Mouse (Mus musculus): ENCODE results near the gene Armc7. TPM values are rescaled to one million over a fixed set of nuclear protein-coding genes. Genes with fewer than 3 reads are reported as not detected.
"Not testable (repeated sequence)": the region's sequence is repeated elsewhere in the genome, so short reads cannot be mapped to it uniquely, and the experiment has no call there.

Gene Armc7
- polyA plus RNA-seq, 1 experiment, result 7.0 TPM

DNA sequence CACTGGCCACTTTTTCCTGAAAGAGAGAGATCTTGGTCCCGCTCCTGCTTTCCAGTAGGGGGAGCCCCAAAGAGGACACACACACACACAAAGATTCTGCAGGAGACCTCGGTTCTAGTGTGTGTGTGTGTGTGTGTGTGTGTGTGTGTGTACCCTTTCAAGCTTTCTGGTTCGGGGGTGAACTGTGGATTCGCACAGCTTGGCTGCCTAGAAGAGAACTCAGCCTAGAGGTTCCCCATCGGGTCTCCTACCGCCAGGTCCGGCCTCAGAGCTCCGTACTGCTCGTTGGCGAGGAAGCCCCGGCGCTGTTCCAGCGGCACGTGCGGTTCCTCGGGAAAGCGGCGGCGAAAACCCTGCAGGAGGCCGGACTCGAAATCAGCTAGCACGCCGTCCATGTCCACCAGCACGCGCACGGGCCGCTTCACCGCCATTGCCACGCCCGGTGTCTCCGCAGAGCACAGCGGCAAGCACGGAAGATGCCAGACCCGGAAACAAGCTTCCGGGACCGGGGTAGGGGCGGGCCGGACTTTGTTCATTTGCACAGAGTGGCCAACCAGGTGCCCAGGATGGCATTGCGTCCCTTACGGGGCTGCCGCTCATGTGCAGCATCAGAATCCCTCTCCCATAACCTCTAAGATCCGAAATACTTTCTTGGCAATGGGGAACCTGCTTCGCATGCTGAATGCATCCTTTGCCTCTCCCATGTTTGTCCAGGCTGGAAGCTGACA is 16.1 kb downstream of the Armc7 start, which contains the start of gene Nt5c:
Gene Nt5c (minus strand): TSS at position 507 of the 728 bp plus-strand sequence.
- peak; percentile 73 for DNase-seq (ENCODE audit: low spot score)

DNA sequence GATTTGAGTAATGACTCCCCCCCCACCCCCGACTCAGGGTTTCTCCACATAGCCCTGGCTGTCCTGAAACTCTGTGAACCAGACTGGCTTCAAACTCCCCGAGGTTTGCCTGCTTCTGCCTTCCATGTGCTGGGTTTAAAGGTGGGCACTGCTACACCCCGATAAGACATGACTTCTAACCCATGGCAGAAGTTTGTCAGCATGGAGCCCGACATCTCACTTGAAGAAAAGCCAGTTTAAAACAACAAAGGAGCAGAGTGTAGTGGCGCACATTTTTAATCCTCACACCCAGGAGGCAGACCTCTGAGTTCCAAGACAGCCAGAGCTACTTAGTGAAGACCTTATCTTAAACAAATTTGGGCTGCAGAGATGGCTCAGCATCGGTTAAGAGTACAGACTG is 16.9 kb downstream of the Armc7 start:
- DNase-seq (ENCODE audit: low spot score), result no peak

DNA sequence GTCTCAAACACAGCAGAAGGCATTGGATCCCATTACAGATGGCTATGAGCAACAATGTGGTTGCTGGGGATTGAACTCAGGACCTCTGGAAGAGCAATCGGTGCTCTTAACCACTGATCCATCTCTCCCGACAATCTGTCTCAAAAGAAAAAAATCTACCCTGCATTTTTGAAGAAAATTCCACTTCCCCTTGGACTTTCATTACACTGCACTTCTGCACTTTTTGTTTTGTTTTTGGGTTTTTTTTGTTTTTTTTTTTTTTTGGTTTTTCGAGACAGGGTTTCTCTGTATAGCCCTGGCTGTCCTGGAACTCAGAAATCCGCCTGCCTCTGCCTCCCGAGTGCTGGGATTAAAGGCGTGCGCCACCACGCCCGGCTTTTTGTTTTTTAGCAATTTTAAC is 21.1 kb downstream of the Armc7 start:
- not testable (repeated sequence) for DNase-seq (ENCODE audit: low spot score)

DNA sequence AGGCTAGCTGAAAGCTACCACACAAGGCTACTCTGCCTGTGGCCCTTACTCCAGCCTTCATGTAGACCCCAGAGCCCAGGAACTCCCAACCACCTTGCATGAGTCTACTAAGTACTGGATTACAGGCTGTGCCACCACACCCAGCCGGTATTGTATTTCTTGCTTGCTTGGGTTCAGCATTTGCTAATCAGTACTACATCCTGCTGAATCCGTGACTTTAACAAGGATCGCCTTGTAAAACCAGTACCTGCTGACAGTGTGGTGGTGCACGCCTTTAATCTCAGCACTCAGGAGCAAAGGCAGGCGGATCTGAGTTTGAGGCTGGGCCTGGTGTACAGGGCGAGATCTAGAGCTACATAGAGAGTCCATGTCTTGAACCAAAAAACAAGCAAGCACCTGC is 27.2 kb downstream of the Armc7 start:
- no peak for DNase-seq (ENCODE audit: low spot score)

DNA sequence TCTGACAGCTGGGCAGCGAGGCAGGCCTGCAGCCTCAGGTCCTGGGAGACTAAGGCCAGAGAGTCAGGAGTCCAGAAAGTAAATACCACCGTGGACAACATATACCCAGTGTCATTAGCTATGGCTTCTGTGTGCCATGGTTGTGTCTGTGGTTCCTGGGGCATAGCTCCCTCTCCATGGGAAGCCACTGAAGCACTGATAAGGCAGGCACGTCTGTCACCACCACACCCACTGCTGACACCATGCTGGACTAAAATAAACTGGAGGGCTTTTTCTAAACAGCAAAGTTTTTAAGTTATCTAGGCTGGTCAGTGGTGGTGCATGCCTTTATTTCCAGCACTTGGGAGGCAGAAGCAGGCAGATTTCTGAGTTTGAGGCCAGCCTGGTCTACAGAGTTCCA is 31.1 kb downstream of the Armc7 start:
- no peak for DNase-seq (ENCODE audit: low spot score)

DNA sequence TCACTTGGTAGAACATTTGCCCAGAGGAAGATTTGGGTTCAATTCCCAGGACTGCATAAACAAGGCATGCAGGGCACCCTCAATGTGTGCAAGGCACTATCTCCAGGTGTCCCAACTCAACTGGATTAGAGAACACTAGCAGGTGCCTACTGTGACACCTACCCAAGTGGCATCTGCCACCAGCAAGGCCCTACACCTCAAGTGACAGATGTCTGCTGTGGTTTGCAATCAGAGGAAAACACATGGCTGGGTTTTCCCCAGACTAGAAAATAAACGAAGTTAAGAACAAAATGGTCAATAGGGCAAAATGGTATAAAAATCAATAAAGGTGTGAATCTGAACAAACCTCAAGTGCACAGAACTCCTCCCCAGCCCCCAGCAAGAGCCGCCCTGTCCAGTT is 32.6 kb downstream of the Armc7 start:
- DNase-seq (ENCODE audit: low spot score), result no peak

DNA sequence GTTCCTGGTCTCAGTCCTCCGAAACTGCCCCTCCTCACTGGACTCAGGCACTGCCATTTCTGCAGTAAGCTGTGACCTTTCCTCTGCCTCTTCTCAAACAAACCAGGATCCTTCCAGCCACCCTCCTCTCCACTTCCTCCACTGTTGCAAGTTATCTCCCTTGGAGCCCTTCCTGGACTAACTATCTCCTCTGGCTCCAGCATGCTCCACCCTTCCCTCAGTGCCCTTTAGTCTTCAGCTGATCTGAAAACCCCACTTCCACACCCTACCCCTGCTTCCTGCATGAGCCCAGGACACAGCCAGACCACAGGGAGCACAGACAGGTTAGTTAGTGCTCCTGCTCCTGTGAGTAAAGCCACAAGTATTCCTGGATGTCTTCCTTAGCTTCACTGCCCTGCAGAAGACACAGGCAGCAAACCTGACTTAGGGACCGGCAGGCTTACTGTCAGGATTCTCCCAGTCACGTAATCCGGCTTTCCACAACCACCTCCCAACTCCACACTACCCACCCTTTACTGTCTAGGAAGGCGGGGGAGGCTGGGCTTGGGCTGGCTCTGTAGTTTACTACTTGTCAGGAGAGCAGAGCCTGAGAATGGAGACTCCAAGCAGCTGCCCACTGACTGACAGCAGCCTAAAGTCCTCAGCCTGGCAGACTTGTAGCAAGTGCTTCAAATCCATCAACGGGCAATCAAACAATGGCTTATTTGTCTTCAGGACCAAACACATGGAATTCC is 34.5 kb downstream of the Armc7 start:
- no peak for DNase-seq (ENCODE audit: low spot score)

DNA sequence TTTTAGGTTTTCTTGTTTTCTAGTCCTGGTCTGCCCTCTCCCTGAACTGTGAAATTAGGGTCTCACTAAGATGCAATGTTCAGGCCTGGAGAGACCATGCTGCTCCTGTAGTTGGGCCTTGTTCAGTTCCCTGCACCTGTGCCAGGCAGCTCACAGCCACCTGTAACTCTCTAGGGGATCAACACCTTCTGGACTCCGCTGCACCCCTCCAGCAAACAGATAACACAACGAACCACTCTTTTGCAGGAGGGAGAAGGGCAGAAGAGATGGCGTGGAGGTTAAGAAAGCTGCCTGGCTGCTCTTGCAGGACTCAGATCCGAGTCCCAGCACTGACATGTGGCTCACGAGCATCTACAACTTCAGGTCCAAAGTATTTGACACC is 35.0 kb downstream of the Armc7 start:
- DNase-seq (ENCODE audit: low spot score), result no peak

DNA sequence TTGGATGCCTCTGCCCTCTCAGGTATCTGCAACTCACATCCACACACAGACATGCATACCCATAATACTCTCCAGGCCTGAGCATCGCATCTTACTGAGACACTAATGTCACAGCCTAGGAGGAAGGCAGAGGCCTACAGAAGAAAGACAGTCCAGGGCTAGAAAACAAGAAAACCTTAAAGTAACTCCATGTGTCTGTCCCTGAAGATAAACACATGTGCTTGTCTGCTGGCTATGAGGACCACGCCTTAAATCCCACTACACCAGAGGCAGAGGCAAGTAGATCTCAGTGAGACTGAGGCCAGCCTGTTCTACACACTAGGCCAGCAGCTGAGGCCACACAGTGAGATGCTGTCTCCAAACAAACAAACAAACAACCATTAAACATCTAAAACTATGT is 35.7 kb downstream of the Armc7 start:
- DNase-seq (ENCODE audit: low spot score), result no peak

DNA sequence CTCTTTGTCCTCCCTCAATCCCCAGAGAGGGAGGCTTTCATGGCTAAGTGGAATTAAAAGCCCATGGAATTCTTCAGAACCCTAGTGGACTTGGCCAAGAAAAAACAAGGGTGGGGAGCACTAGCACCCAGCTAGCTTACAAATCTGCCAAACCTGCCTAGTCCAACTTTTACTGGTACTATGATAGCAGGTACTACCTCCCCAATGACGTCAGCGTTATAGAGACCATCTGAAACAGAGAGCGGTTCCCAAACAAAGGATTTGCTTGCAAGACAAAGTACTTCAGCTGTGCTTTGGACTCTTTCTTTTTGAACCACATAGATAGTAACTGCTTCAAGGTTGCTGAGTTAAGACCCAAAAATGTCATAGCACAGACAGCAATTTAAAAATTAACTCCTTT is 36.5 kb downstream of the Armc7 start:
- no peak for DNase-seq (ENCODE audit: low spot score)

DNA sequence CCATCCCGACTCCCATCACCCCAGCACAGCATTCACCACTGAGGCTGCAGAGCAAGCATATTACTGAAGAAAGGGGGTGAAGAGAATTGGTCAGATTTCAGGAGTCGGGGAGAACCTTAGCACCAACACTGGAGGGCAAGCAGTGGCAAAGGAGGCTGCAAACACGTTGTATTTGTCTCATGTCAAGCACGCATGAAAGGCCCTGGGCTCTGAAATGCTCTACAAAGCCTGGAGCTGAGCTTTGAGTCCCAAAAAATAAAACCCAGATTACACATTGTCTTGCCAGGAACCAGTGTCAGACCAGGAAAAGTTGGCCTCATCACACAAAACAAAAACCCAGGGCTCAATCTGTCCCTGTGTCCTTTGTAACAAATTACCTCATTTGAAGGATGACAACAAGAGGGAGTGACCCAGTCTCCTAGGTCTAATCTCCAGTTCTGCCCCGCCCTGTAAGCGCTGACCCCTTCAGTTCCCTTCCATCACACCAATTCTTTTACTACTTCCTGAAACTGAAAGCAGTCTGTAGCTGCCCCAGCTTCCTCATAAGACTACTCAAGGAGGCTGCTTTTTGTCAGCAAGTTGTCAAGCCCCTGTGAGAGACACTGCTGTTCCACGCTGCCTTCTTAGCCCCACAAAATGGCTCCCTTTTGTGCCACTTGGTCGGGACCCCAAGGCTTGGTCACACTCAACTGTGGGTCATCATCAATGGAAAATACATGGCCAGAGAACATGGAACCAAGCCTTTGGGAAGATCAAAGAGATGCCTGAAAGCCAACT is 37.1 kb downstream of the Armc7 start:
- no peak for DNase-seq (ENCODE audit: low spot score)

DNA sequence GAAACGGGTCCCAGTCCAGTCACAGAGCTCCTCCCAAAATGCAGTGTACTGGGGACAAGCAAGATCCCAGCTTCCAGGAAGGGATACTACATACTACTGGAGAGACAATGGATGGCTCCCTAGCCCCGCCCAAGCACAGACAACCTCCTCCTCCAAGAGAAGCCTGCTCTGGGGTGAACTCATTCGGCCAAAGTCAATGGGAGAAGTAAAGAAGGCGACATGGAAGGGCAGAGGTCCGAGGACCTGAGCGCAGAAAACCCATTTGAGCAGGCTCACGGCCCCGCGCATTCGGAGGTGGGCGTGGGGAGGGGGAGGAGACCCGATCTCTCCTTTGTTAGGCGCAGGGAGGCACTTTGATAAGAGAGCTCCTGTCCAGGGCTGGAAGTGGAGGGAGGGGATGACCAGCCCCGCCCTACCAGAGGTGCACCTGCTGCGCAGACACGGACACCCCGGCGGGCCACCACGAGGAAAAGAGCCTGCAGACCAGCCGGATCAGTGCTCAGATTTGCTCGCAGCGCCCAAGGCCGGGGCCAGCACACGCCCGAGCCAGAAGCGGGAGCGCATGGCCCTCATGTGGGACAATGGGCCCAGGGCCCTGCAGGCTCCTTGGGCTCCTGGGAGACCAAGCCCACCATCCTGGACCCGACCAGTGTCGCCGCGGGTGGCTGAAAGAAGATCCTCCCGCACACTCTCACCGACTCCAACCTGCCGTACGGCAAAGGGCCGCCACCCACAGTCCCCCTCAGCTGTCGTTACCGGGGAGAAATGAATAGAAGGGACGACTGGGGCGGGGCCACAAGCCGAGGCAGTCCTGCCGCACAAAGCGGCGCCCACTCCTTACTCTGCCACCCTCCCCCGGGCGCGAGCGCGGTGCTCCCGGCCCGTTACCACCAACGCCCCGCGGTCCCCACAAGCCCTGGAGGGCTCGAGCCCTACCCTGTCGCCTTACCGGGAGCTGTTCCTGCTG is 38.1 kb downstream of the Armc7 start:
- peak; percentile 47 for DNase-seq (ENCODE audit: low spot score)

DNA sequence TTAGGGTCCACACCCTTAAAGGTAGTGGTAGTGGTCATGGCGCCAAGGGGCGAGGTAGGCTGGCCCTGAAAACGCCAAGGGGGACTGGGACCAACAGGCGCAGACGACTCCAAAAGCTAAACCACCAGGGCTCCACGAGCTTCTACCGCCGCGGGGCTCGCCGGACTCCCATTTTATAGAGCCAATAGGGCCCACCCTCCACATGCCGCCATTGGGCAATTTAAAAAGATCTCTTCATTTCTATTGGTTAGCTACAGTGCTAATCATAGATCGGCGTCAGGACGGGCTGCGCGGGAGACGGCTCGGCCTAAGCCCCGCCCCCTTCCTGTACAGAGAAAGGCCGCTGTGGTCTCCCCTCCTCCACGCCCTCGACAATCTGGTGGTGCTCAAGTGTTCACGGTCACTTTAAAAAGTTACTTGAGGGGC is 38.8 kb downstream of the Armc7 start, which contains the start of gene Jpt1:
Gene Jpt1 (minus strand): TSS at position 150 of the 426 bp plus-strand sequence.
- DNase-seq (ENCODE audit: low spot score), result peak; percentile 97

DNA sequence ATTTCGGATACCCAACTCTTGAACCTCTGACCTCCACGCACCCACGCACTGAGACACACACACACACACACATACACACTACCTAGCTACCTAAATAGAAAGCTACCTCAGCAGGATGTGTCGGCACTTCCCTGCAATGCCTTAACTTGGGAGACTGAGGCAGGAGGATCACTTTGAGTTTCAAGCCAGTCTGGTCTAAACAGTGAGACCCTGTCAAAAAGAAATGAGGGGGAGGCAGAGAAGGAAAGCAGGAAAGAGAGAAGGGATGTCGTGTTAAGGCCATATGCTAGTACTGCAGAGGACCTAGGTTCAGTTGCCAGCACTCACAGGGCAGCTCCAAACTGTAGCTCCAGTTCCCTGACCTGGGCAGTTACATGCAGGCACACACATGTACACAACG is 39.6 kb downstream of the Armc7 start:
- no peak for DNase-seq (ENCODE audit: low spot score)

DNA sequence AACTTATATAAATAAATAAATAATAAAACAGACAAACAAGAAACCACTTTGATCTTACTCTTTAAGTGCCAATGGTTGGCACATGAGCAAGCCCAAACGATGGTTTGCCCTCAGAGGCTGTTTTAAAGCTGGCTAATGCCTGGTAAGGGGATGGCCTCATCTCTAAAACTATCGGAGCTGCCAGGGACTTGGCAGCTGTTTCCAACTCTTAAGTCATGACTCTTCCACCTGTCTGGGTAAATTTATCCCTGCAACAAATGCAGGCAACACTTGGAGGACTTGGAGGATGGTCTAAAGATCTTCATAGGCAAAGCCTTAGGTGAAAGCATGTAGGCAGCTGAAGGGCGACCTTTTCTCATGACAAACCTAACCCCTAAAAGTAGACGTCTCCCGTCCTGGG is 41.5 kb downstream of the Armc7 start:
- no peak for DNase-seq (ENCODE audit: low spot score)

DNA sequence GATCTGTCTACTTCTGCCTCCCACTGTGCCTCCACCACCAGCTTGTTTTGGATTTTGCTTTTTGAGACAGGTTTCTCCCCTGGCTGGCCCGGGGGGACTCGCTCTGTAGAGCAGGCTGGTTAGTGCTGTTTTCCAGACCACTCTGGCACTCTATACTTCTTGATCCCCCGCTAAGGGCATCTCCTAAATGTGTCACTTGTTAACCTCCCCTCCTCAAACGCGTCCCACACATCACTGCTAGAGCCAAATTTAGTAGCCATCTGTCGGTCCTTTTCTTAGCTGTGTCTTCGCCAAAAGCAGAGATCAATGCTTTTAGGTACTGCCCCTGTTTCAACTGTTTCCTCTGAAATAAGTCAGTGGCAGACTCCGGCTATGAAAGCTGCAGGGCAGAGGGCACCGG is 43.2 kb downstream of the Armc7 start:
- DNase-seq (ENCODE audit: low spot score), result no peak

DNA sequence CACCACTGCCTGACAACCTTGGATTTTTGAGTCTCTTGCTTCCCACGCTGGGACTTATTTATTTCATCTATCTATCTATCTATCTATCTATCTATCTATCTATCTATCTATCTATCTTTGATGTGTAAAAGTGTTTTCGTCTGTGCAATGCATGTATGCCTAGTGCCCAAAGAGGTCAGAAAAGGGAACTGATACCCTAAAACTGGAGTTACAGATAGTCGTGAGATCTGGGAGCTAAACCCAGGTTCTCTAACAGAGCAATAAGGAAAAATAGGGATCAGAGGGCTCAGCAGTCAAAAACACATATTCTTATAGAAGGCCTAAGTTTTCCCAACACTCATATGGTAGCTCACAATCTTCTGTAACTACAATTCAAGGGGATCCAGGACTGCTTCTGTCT is 44.1 kb downstream of the Armc7 start:
- DNase-seq (ENCODE audit: low spot score), result no peak

DNA sequence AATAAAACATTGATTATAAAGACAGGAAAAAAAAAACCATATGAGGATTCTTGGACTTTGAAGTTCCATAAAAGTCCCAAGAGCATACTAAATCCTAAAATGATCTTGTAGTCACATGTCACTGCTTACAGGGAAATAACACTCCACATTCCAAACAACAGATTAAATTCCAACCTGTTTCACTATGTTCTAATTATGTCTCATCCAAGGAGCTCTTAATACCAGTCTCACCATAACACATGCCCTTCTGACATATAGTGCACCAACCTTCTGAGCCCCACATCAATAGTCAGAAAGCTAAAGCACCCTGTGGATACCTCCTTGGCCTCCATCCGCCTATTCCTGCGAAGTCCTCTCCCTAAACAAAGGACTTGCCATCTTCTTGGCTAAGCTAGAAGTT is 44.8 kb downstream of the Armc7 start:
- DNase-seq (ENCODE audit: low spot score), result no peak

DNA sequence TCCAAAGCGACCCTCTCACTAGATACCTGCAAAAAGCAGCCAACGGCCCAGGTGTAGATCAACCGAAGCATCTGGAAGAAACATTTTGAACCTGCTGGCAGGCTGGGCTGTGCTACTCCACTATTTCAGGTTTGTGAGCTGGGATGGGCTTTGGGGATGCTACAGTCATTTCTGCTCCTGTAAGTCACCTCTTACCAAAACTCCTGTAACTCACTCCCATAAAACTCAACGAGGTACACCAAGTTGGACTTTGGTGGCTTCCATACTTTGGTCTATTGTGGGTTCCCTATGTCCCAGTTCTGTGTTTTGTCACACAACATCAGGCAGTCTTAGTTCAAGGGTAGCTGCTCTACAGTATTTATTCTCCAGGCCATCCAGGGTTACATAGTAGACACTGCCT is 45.6 kb downstream of the Armc7 start:
- DNase-seq (ENCODE audit: low spot score), result no peak

DNA sequence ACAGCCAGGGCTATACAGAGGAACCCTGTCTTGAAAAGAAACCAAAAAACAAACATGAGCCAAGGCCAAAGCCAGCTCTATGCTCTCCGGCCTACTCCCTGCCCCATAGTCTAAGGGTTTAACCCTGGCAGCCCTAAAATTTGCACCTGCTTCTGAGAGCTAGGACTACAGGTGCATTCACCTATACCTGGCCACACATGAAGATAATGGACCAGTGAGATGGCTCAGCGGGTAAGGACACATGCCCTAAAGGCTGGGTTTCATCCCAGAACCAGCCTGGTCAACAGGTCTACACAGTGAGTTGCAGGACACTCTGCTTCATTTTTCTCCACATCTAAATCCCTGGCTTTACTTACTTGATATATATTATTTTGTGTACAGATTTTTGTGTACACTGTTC is 46.8 kb downstream of the Armc7 start:
- no peak for DNase-seq (ENCODE audit: low spot score)

DNA sequence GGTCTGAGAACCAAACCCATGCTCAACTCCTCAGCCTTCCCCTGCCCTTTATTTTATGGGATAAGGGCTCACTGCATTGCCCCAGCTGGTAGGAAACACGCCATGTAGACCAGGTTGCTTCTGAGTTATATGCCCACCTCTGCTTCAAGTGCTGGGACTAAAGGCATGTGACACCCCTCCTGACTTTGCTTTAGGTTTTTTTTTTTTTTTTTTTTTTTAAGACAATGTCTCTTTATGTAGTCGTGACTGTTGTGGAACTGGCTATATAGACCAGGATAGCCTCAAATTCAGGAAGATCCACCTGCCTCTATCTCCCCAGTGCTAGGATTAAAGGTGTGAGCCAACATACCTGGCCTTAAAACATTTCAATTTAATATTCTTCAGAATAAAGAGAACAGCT is 47.2 kb downstream of the Armc7 start:
- DNase-seq (ENCODE audit: low spot score), result no peak

Measured in urinary bladder, adult 2 months (tissue).